Mouse (Mus musculus) c-Kit-negative CD71-positive TER-119-positive erythroid progenitor cells, embryonic 14.5 days (primary cell): ENCODE measurements around the gene Rassf7.
A peak's percentile ranks its signal among the peaks of the same experiment; 100 is the strongest.

Experiments used
- DNase-seq: peaks from one replicate; pipeline ENCODE4 v3.0.0-alpha.2; 2013; ENCODE audit warnings: low read depth, low spot score

The Rassf7 gene

DNA sequence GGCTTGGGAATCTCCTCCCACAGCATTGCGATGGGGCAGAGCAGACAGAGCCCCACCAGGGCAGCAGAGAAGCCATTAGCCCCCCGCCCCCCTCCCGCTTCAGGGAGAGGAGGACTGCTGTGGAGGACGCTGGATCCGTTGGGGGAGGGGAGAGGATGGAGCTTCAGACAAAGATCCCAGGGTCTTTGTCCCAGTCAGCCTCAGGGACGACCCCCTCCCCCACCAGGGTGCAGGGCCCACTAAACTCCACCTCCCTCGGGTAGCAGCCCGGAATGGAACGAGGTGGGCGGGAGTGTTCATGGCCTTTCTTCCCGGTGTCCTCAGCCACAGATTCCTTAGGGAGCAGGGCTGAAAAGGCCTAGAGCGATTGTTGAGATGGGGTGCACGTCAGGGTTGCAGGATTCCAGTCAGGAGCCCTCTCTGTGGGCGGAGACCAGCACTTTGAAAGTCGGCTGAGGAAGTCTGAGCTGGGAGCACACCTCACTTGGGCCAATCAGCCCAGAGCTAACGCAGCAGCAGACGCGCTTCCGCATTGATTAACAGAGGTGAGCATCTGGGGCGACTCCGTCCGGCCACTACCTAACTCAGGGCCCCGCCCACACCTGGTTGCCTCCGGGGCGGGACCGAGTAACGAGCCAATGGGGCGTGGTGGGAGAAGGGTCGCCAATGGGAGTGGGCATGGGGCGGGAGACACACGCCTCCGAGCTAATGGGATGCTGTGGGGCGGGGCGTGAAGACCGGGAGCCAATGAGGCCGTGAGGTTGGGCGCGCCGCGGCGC is at the start of gene Rassf7:
TSS of gene Rassf7 (plus strand) at position 760 of the 779 bp plus-strand sequence.
- peak; percentile 93 for DNase-seq

DNA sequence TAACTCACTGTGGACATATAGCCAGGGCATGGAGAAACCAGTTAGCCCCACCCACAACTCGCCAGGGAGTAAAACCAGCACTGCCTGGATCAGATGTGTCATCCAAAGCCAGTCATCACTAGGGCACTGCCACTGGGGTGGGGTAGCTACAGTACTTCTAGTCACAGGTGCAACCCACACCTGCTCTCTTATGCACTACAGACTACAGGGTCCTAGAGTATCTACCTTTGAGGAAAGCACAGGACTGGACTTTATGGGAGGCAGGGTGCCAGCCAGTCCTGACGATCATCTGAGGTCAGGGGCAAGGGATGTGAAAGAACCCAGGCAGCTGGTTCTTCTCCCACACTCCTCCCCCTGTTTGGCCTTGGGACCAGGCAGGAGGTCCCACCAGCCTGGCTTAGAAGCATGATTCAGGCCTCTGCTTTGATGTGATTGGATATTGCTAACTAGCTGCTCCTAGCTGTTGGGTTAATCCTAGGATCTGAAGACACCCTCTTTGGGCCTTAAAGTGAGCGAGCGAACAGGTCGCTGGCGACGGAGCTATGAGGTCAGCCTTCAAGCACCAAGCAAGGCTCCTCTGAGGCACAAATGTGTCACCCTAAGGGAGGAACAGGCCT is 47.7 kb upstream of the Rassf7 start:
- DNase-seq, result peak; percentile 48

DNA sequence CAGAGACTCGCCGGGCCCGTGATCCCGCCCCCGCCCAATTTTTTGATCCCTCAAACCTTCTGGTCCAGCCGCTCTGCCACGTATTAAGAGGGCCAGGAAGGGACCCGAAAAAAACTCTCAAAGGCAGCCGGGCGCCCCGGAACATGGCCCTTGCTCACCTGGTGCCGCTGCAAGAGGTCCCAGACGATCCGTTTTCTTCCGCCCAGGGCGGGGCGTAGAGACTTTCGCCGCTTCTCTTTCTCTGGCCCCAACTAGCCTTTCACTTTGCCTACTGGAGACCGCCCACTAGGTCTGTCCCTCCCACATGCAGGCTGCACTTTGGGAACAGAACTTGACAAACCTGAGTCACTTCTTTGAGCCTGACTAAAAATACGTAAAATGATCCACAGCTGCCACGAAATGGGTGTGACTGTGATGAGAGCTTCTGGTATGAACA is 47.1 kb upstream of the Rassf7 start:
- peak; percentile 64 for DNase-seq

DNA sequence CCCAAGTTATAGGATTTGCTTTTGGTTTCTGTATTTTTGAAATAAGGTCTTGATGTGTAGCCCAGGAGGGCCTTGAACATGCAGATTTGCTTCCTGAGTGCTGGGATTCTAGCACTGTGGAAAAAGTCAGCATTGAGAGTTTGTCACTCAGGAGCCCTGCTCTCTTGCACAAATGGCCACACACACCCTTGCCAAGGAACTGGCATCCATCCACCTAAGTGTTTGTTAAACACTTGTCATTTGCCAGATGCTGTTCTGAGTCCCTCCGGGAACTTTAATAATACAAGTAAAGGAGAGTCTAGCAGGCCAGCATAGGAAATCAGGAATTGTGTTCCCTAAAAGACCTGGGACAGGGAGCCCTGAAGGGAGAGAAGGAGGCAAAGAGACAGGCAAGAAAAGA is 46.4 kb upstream of the Rassf7 start:
- DNase-seq, result no peak

DNA sequence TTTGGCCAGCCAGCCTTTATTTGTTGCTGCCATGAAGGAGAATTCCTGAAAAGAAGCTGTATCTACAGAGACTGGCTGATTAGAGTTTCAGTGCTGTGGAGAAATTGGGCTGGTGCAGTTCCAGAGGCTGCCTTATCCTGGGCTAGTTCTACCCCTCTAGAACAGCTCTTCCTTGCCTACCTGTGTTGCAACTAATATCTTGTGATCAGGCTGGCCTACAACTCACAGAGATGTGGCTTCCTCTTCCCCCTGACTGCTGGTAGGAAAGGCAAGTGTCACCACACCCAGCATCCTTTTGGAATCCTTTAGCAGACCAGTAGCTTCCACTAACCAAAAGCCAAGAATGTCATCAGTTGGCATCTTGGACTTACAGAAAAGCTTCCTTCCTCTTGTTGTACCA is 45.8 kb upstream of the Rassf7 start:
- no peak for DNase-seq

DNA sequence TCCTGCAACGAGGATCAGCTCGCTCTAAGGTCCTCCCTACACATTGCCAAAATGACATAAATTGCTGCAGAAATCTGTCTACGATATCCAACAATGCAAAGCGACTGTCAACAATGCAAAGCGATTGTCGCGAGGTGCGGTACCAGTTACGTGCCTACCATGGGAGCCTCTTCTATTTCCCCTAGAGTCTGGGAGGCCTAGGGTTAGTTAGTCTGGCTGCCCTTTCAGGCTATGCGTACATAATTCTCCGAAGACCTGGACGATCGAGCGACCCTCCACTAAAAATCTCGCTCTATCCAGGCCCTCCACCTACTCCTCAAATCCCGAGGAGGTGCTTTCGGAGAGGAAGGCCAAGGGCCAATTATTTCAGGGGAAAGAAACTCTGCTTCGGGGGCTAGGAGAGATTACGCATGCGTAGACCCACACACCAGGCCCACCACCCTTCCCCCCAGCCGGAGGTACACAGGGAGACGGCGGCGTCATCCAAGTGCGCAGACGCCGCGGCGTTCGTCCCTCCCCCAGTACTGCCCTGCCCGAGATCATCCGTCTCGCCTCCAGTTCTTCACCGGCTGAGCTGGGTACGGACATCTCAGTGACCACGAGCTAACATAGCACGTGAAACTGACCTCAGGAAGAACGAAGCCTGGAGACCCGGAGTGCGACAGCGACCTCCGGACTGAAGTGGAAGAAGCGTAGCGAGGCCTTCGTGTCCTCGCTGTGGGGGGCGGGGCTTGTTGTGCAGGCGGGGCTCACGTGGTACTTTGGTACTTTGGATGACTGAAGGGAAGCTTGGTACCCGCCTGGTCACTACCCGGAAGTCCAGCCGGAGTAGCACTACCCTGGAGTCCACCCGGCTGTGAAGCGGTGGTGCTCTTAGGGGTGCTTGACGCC is 43.3 kb upstream of the Rassf7 start, which contains the start of gene Rnh1:
TSS of gene Rnh1 (minus strand) at position 742 of the 891 bp plus-strand sequence.
- peak; percentile 69 for DNase-seq

DNA sequence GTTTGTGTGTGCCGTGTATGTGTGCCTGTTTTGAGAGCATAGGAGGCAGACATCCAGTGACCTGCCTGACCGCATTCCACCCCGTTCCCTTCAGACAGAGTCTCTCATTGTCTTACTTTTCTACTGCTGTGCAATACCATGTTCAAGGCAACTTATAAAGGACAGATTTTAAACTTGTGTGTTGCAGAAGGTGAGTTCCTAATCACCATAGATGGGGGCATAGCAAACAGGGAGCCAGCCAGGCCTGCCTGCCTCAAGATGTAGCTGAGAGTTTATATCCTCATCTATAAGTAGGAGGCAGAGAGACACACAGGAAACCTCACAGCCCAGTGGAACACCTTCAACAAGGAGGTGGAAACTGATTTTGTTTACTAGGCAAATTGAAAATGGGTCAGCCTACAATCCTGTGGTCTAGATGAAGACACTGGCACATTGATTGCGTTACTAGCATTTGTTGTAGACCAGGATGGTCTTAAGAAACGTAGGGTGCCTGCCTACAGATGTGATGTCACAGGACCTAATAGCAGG is 42.3 kb upstream of the Rassf7 start:
- no peak for DNase-seq

DNA sequence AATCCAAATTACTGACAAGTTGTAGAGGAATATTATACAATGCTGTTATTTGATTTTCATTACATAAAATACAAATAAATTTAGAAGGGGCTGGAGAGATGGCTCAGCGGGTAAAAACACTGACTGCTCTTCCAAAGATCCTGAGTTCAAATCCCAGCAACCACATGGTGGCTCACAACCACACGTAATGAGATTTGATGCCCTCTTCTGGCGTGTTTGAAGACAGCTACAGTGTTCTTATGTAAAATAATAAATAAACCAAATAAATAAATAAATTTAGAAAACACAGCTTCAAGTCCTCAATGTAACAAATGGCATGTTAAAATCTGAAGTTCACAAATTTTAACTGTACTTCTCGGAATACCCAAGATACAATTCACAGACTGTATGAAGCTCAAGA is 40.6 kb upstream of the Rassf7 start:
- DNase-seq, result no peak

DNA sequence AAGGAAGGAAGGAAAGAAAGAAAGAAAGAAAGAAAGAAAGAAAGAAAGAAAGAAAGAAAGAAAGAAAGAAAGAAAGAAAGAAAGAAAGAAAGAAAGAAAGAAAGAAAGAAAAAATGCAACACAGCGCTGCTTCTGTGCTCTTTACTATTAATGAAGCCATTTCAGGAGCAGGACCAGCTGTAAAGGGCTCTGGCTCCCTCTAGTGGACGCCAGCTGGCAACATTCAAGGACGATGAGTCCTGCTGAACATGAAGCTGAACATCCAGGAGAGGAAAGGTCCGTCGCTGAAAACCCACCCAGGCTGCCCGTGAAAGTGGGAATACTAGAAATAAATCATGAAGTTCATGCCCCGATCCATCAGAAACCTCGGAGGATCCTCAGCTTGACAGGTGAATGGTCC is 39.5 kb upstream of the Rassf7 start:
- DNase-seq, result peak; percentile 84

DNA sequence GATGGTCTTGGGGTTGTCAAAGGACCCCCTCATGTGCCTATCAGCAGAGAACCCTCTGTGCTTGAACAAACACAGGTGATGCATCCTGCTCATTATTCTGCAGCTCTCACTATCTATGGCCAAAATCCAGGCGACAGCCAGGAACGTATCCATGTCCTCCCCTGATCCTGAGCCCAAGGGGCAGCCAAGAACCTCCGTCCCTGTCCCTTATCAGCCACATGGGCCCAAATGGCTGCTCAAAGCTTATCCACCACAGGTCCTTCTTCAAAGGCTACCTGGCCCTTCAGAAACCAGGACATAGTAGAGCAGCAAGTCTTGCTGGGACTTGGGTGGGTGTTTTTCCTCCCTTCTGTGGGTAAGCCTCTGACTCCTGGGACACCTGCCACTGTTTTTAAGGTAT is 27.5 kb upstream of the Rassf7 start:
- DNase-seq, result no peak

DNA sequence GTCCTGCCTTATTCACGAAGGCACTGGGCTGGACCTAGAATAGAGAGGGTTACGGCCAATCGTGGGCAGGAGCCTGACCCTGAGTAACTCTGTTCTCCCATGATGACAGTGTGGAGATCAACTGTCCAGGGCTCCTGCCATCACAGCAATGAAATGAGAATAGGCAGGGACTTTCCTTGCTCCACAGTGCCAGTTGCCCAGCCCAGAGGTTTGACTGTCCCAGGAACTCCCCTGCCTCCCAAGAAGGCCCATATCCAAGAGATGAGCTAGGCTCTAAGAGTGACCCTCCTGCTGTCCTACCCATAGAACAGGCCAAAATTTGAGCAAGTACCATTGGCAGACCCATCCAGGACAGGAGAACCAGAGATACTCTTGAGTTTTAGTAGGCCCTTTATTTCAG is 26.9 kb upstream of the Rassf7 start:
- DNase-seq, result no peak

DNA sequence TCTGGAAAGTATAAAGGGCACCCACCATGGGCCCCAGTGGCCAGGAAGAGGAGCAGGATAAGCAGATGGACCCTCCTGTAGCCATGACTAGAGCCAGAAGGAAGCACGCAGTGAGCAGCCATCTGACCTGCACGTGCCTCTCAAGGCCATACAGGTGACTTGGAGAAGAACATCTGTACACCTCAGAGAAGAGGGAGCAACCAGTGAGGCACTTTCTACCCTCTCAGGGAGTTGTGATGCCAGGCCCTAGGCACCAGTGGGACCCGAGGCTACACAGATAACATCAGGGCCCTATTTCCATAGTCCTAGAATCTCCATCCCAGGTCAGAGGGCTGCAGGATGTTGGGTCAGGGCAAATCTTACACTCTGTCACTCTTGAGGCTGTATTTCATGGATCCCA is 25.4 kb upstream of the Rassf7 start:
- no peak for DNase-seq

DNA sequence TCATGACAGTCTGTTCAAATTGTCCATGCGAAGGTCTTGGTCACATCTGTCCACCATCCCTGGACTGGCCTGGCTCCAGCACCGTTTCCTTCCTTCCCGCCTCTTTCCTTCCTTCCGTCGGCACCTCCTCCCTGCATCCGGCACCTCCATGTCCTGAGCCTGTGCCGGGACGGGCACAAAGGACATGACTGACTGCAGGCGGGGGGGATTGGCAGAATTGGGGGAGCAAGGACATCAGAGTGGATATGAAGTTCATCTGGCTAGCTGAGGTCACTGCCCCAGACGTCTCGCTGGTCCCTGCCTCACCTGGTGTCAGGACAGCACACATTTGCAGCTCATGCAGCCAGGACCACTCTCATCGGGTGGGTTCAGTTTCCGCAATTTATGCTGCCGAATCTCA is 24.6 kb upstream of the Rassf7 start:
- no peak for DNase-seq

DNA sequence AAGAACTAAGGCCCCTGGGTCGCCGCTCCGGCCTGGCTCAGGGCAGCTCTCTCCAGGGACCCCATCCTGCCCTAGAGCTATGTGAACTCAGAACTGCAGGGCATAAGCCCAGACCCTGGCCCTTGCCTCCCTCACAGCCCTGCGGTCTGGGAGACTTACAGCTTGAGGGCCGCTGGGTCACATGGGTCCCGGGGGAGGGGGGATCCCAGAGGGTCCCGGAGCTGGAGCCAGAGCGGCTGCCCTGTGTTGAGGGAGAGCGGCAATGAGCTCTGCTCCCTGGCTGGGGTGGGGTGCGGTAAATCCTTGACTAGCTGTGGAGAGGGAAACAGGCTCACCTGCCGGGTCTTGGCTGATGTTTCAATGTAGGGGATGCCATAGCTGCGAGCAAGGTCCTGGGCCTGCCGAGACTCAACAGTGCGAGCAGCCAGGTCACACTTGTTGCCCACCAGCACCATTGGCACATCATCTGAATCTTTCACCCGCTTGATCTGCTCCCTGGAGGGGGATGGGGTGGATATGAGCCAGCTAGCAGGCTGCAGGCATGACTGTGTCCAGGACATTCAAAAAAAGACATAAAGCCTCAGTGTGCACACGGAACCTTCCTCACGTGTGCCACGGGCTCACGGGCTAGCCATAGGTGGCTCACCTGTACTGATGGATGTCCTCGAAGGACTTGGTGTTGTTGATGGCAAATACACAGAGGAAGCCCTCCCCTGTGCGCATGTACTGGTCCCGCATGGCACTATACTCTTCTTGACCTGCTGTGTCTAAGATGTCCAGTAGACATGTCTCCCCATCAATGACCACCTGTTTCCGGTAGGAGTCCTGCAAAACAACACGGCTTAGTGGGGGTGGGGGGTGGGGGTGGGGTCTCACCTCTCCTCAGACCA is 23.6 kb upstream of the Rassf7 start:
- DNase-seq, result no peak

DNA sequence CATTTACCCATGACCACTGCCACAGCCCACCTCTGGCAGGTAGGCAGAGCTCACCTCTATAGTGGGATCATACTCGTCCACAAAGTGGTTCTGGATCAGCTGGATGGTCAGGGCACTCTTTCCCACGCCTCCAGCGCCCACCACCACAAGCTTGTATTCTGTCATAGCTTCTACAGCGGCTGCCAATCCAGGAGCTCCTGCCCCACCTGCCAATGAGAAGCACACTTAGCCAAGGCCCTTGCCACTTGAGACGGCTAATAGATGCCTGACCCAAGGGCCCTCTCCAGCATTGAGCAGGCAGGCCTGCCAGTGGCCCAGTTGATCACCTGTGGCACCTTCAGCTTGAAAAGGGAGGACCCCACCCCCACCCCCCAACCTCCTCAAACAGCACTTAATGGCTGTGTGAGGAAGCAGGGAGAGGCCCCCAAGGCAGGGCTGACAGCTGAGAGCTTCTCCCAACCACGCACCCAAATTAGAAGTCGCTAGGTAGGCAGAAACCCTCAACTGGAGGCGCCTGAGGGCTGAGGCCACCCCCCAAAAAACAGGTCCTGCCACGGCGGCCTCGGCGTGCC is 22.8 kb upstream of the Rassf7 start:
- DNase-seq, result no peak

DNA sequence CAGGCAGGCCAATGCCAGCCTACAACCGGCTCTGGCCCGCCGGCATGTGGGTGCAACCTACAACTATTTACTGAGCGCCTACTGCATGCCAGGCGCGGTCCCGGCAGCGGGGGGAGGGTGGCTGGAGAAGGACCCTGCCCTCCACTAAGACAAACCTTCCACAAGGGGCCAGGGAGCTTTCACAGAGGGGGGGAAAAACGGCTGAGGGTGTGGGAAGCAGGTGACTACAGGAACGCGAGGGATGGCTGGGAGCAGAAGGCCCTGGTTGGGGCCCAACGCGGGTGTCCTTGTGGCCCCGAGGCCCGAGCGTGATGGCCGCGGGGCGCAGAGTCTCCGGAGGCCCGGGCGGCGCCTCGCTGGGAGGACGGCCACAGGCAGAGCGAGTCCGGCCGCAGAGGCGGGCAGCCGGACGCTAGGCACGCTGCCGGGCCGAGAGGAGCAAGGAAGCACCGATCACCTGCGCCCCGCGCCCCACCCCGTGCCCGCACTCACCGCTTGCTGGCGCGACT is 22.3 kb upstream of the Rassf7 start:
- no peak for DNase-seq

DNA sequence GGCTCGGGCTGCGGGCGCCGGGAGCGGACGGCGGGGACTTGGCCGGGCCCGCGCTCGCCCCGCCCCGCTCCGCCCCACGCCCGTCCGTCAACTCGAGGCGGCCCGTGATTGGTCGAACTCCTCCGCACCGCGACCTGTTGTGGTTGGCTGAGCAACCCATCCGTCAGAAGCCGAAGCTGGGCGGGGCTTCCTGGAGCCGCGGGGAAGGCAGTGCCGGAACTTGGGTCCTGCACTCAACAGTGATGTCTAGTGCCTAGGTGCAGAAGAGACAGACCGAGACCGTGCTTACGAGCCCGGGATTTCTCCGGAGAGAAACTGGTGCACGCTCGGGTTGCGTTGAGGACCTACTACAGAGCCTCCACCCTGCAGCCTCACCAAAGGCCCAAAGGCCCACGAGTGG is 21.7 kb upstream of the Rassf7 start, which contains the start of the genes Hras and Lrrc56:
TSS of gene Hras (minus strand) at position 58 of the 400 bp plus-strand sequence.
TSS of gene Lrrc56 (plus strand) at position 210 of the 400 bp plus-strand sequence.
- peak; percentile 95 for DNase-seq

DNA sequence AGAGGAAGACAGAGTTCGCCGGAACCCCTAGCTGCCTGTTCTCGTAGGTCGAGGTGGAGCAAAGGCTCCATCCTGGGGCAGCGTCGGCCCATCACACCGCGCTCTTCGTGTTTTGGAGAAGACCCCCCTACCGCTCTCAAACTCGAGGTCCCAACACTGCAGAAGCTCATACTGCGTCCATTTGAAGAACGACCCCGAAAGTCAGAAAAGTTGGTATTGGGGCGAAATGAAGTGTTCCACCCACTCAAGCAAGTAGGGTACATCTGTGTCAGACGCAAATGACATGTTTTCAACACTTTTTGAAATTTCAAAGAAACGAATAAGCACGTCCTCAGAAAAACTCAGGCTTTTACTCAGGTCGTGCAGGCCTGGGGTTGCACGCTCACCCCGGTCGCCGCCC is 21.3 kb upstream of the Rassf7 start:
- DNase-seq, result no peak

DNA sequence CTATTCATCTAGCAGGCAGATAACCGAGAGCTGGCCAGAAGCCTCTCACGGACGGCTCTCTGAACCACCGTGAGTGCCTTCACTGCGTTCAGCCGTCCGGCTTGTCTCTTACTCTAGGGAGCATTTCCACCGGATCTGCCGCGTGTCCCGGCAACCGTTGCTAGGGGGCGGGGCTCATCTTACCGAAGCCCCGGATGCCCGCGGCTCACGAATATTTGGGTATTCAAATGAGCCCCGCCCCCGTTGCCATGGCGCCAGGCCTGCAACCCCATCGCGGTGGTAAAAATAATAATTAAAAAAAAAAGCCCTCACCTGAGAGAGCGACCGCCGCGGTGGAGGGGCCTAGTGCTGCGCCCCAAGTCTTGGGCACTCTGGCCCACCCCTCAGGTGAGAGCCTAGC is 20.8 kb upstream of the Rassf7 start:
- DNase-seq, result peak; percentile 84

DNA sequence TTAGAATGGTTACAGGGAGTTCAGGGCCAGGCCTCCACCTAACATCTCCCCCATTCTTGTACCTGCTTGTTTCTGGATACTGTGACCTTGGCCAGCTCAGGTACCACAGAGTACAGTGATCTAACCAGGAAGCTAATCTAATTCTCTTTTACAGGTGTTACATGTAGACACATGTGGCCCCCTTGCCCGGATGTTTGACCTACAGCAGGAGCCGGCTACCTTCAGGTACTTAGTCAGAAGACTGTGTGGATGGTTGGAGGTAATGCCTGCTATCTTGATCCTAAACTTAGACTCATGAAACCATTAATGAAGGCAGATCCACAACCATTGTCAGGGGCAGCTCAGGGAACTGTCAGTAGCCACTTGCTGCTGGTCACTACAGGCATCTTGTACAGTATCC is 19.9 kb upstream of the Rassf7 start:
- DNase-seq, result no peak
